24 mouse cellular contexts compared by ENCODE assay signal in the genomic region with DNA sequence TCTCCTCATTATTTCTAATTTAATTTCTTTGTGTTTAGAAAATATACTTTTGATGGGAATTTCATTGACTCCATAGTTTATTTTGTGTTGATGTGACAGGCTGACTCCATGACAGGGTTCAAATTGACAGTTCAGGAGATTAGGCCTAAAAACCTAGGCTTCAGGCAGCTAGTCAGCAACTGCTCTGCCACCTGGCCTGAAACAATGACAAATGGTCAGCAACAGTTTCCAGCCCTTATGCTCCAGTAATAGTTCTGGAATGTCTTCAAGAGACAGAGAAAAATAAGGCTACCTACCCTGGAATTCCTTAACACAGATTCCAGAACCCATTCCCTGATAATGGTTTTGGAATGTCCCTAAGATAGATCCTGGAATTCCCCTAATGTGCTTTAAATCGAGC. TPM values are rescaled to one million over a fixed set of nuclear protein-coding genes. Genes with fewer than 3 reads are reported as not detected.
A peak's percentile ranks its signal among the peaks of the same experiment; 100 is the strongest.
DNase-seq lines count a peak whose midpoint lies in the region; TF ChIP-seq lines count a peak whose summit lies in the region.
"Had no signal": no experiment of that assay in that cellular context is flagged by ENCODE, and none has a peak within 500 bp of the region (broad histone marks: within the 10 kb centered on the region; RNA-seq: fewer than 3 reads in every experiment).

No protein-coding gene starts in this region.

- H3K4me3 ChIP-seq in testis, adult 2 months (ENCODE audit: control insufficient read depth, low read depth, low read length): peak overlapping the region; percentile 27; the same call in 1 of the 2 replicates
- no peak overlapping the region for H3K4me3 ChIP-seq in cerebellum, adult 2 months (replicated peaks; ENCODE audit: insufficient read depth, low read depth, low read length)
- H3K4me3 ChIP-seq: embryonic facial prominence, embryonic 10.5 days; forebrain, embryonic 13.5 days; heart, adult 2 months; heart, embryonic 13.5 days; hindbrain, embryonic 13.5 days had no signal

- H3K36me3 ChIP-seq in testis, adult 2 months (ENCODE audit: control insufficient read depth, insufficient read depth, low read length): no peaks in the 10 kb centered on the region
- H3K36me3 ChIP-seq: embryonic facial prominence, embryonic 10.5 days; heart, embryonic 13.5 days; hindbrain, embryonic 13.5 days had no signal

- H3K4me1 ChIP-seq in testis, adult 2 months (ENCODE audit: control insufficient read depth, insufficient read depth, low read length): no peaks in the 10 kb centered on the region
- no peaks in the 10 kb centered on the region for H3K4me1 ChIP-seq in cerebellum, adult 2 months (ENCODE audit: control insufficient read depth, insufficient read depth, low read length)
- H3K4me1 ChIP-seq: embryonic facial prominence, embryonic 10.5 days; forebrain, embryonic 13.5 days; heart, embryonic 13.5 days; hindbrain, embryonic 13.5 days had no signal

- 47% methylated on average over 1 of the region's 1 CpGs for WGBS in cerebellum, adult 2 months

- H3K27me3 ChIP-seq in testis, adult 2 months (ENCODE audit: control insufficient read depth, insufficient read depth, low read length): no peaks in the 10 kb centered on the region
- no peaks in the 10 kb centered on the region for H3K27me3 ChIP-seq in cerebellum, adult 2 months (ENCODE audit: control insufficient read depth, insufficient read depth, low read length)
- H3K27me3 ChIP-seq: forebrain, embryonic 13.5 days; heart, embryonic 13.5 days; hindbrain, embryonic 13.5 days had no signal

- DNase-seq in testis, postnatal 10 days (ENCODE audit: low spot score): no peak
- peak; percentile 47 to 74 for DNase-seq in cerebellum, adult 2 months
- peak; percentile 48 to 63 for DNase-seq in cerebellum, postnatal 25 days
- no peak for DNase-seq in heart, adult 8-10 months (ENCODE audit: low spot score)
- DNase-seq in neural tube, embryonic 10.5 days (ENCODE audit: extremely low spot score, low spot score): no peak
- no peak for DNase-seq in ovary, postnatal 14 days (ENCODE audit: low spot score)
- DNase-seq: adrenal gland, adult 8-10 months; adrenal gland, postnatal 36 days; forebrain, postnatal 0 days; gastrocnemius, postnatal 14 days; heart, adult 2 months; kidney, adult 11 months had no signal

- no peak for TF ChIP-seq CTCF in testis, adult 2 months (IDR thresholded peaks at IDR 0.05; ENCODE audit: control insufficient read depth, insufficient read depth, insufficient replicate concordance, low read depth, low read length)
- TF ChIP-seq CTCF in cerebellum, adult 2 months (IDR thresholded peaks at IDR 0.05; ENCODE audit: borderline replicate concordance, insufficient read depth, low read depth, low read length): no peak

- TF ChIP-seq POLR2A in testis, adult 2 months (IDR thresholded peaks at IDR 0.05; ENCODE audit: control insufficient read depth, low read depth, low read length): no peak
- no peak for TF ChIP-seq POLR2A in cerebellum, adult 2 months (IDR thresholded peaks at IDR 0.05; ENCODE audit: borderline replicate concordance, insufficient read depth, low read length)

- no peak overlapping the region for H3K27ac ChIP-seq in testis, adult 2 months (ENCODE audit: control insufficient read depth, insufficient read depth, low read depth, low read length)
- no peak overlapping the region for H3K27ac ChIP-seq in cerebellum, adult 2 months (ENCODE audit: insufficient read depth, low read length)
- H3K27ac ChIP-seq: embryonic facial prominence, embryonic 10.5 days; forebrain, embryonic 13.5 days; heart, adult 2 months; heart, embryonic 13.5 days; hindbrain, embryonic 13.5 days; hindbrain, postnatal 0 days had no signal

RNA-seq across cellular contexts. Expression of a gene that starts 20.9 kb away (rescaled TPM):
- polyA plus RNA-seq in testis, adult 2 months (2012; rRNA removed): 565 and 759 TPM in 2 replicates
- polyA plus RNA-seq in cerebellum, adult 2 months (2012; rRNA removed): 0.67 and 0.85 TPM in 2 replicates
- not detected for total RNA-seq in heart, adult 8-10 months (2022)
- total RNA-seq: adrenal gland, adult 8-10 months; adrenal gland, postnatal 36 days; ES-E14; forebrain, postnatal 0 days; gastrocnemius, adult 18-20 months; gastrocnemius, postnatal 14 days; heart, adult 2 months; hematopoietic stem cell, adult 5-6 weeks; hindbrain, postnatal 0 days had no signal
- polyA plus RNA-seq: embryonic facial prominence, embryonic 10.5 days; embryonic facial prominence, embryonic 14.5 days; forebrain, embryonic 13.5 days; forebrain, postnatal 0 days; heart, embryonic 13.5 days; heart, postnatal 0 days; hindbrain, embryonic 13.5 days; hindbrain, postnatal 0 days; intestine, embryonic 14.5 days had no signal

Comparison
In these comparisons a context has a peak if more than half of its experiments do, and no peak if none do; other contexts are left out.
1. DNase-seq: peak in cerebellum, adult 2 months (2 of 2) and cerebellum, postnatal 25 days (2 of 2); none in testis, postnatal 10 days (single experiment), heart, adult 8-10 months (single experiment), neural tube, embryonic 10.5 days (single experiment) and ovary, postnatal 14 days (single experiment).
2. RNA of a gene that starts 20.9 kb away (polyA plus RNA-seq): 565 to 759 TPM in testis, adult 2 months; 0.67 to 0.85 TPM in cerebellum, adult 2 months; every median in the first group is over 100 times any median in the second.